Mouse (Mus musculus) forebrain, embryonic 16.5 days (tissue): ENCODE measurements around the gene Dnal1. TPM values are rescaled to one million over a fixed set of nuclear protein-coding genes. Genes with fewer than 3 reads are reported as not detected.

Experiments
- ATAC-seq: fragments of 200-750 bp; cut with Nextera tagmentation; 2 replicates; pipeline ENCODE4 v1.8.0; 2017; ENCODE audit warnings: mild to moderate bottlenecking, moderate library complexity
- H3K27ac ChIP-seq: fragments of 300-500 bp; sonication (generic); 2 replicates; pipeline ENCODE4 v1.5.1; 2014; ENCODE audit warnings: low read length, control low read depth
- H3K27me3 ChIP-seq: fragments of 300-500 bp; sonication (generic); replicated peaks from 2 replicates; pipeline ENCODE4 v1.6.1; 2014; ENCODE audit warnings: low read length; ENCODE audit not compliant: control insufficient read depth, insufficient read depth
- H3K36me3 ChIP-seq: fragments of 300-500 bp; sonication (generic); 2 replicates; pipeline ENCODE4 v1.6.1; 2014; ENCODE audit not compliant: control insufficient read depth, insufficient read depth
- H3K4me1 ChIP-seq: fragments of 300-500 bp; sonication (generic); replicated peaks from 2 replicates; pipeline ENCODE4 v1.6.1; 2014; ENCODE audit warnings: low read length; ENCODE audit not compliant: control insufficient read depth, insufficient read depth
- H3K4me2 ChIP-seq: fragments of 300-500 bp; sonication (generic); 2 replicates; pipeline ENCODE4 v1.6.1; 2014; ENCODE audit warnings: mild to moderate bottlenecking, low read length, control low read depth
- H3K4me3 ChIP-seq: fragments of 300-500 bp; sonication (generic); replicated peaks from 2 replicates; pipeline ENCODE4 v1.5.1; 2014; ENCODE audit warnings: mild to moderate bottlenecking, low read length, control low read depth
- H3K9ac ChIP-seq: fragments of 300-500 bp; sonication (generic); replicated peaks from 2 replicates; pipeline ENCODE4 v1.6.1; 2014; ENCODE audit warnings: low read depth, low read length, control low read depth
- H3K9me3 ChIP-seq: fragments of 300-500 bp; sonication (generic); 2 replicates; pipeline ENCODE4 v1.6.1; 2016; ENCODE audit warnings: low read length; ENCODE audit not compliant: control insufficient read depth
- WGBS: fragments of 180-500 bp; shearing (Covaris S2); extraction: QIAGEN DNeasy Blood & Tissue Kit; methylation state at CpG from one replicate; pipeline ENCODE4 v1.1.7; 2014; 5-methylcytosine and 5-hydroxymethylcytosine counted together
- polyA plus RNA-seq: library from polyadenylated mRNA; unstranded; fragments of >200 nt; fragmentation: Nextera tagmentation; extraction: Ambion mirVana; gene quantifications from 2 replicates; pipeline ENCODE4 v1.2.1, GENCODE M21; 2015

Gene Dnal1
- polyA plus RNA-seq, 1 experiment from 2014 or later, result 10.4 TPM

DNA sequence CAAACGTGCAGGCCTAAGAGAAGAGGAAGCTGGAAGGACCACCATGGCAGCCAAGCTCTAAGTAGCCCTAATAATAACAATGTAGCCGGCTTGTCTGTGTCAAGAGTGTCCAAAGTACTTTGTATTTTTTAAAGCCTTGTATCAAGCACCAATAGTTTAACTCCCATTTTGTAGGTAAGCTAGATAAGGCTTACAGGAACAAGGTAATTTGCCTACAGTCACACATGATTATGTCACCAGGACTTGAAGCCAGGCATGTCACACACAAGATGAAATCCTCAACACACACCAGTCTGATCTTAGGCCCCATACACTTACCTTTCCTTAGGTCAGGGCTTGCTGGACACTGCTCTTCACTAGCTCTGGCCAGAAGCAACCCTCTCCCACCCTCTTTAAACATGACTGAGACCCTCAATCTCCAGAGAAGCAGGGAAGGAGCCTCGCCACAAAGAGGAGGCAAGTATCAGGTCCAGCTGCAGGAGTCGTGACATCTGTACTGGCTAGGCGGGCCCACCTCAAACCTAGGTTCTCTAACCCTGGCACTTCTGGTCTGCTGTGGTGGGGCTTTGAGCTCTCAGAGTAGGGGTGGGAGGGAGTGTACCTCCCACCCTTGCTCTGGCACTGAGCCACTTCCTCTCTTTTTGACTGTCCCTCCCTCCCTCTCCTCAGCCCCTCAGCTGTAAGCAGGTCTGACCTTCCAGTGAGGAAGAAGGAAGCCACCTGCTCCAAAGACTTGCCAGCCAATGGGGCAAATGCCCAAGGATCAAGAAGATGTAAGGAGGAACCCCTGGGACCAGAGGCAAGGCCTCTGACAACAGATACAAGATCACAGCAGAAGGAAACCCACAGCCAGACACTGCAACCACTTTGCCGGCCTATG is 63.0 kb downstream of the Dnal1 start:
- Histone ChIP-seq H3K27ac (peak overlapping the region; percentile 95), H3K4me1 (peaks cover 48% of the 10 kb centered on the region), H3K36me3 (0 out of 2 replicates have a peak, but pooled peaks cover 3% of the 10 kb centered on the region), H3K4me3 (no peak overlapping the region), H3K9ac (no peak overlapping the region; the same call in 1 of the 2 replicates), H3K27me3 (no peaks in the 10 kb centered on the region), H3K4me2 (no peak overlapping the region), H3K9me3 (no peaks in the 10 kb centered on the region)
- WGBS, result 45% methylated on average over 6 of the region's 6 CpGs
- ATAC-seq, result no peak

DNA sequence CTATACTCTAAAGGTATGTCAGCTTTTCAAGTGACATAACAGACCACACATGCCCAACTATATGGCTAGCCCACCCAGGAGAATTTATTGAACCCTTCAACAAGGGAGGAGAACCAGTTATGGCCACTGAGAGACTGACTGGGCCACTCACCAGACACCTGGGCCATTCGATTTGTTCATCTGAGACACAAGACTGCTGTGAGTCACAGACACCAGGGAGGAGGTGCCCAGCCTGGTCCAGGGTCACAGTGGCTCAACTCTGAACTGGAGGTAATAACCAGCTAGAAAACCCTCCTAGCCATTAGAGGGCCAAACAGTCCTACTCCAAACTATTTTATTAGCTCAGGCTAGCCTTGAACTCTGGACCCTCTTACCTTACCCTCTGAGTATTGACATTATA is 63.9 kb downstream of the Dnal1 start:
- no peaks in the 10 kb centered on the region for H3K27me3 ChIP-seq
- no peak overlapping the region for H3K4me3 ChIP-seq
- H3K4me2 ChIP-seq, result no peak overlapping the region
- ATAC-seq, result no peak
- 0 out of 2 replicates have a peak, but pooled peaks cover 3% of the 10 kb centered on the region for H3K36me3 ChIP-seq
- H3K9ac ChIP-seq, result no peak overlapping the region
- H3K4me1 ChIP-seq, result peaks cover 48% of the 10 kb centered on the region
- H3K9me3 ChIP-seq, result no peaks in the 10 kb centered on the region
- H3K27ac ChIP-seq, result no peak overlapping the region
- WGBS, result 74% methylated on average over 1 of the region's 1 CpGs

DNA sequence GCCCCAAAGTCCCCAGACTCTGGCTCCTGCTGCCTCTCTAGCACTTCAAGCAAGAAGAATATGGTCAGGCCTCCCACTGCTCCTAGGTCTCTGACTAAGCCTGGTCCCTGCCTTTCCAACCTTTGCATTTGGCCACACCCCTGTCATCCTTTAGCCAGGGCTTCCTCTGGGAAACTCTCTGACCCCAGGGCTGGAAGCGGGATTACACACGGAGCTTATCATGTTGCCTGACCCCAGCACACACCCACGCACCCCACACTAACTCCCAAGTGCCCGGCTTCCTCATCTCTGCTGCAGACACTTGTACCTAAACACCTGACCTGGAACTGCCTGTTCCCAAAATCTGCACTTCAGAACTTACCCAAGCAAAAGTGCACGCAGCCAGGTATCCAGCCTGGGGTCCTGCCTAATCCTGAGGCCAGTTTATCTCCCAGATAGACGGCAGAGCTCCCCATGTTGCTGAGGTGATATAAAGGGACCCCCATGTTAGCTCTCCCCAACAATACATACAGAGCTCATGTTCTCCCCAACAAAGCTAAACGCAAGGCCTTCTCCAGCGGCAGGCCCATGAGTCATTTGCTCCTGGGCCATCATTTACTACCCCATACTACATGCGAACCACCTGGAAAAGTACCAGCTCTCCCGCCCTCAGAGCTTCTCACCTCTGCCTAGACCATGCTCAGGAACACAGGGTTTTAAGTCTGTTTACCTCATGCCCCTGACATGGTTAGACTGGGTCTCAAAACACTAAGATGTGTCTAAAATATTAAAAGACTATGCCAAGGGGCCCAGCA is 64.7 kb downstream of the Dnal1 start:
- Histone ChIP-seq H3K36me3 (no peaks in the 10 kb centered on the region), H3K4me2 (no peak overlapping the region), H3K4me3 (no peak overlapping the region), H3K9me3 (no peaks in the 10 kb centered on the region), H3K27me3 (no peaks in the 10 kb centered on the region), H3K27ac (no peak overlapping the region), H3K4me1 (peaks cover 48% of the 10 kb centered on the region), H3K9ac (no peak overlapping the region)
- 73% methylated on average over 10 of the region's 10 CpGs for WGBS
- ATAC-seq, result no peak

DNA sequence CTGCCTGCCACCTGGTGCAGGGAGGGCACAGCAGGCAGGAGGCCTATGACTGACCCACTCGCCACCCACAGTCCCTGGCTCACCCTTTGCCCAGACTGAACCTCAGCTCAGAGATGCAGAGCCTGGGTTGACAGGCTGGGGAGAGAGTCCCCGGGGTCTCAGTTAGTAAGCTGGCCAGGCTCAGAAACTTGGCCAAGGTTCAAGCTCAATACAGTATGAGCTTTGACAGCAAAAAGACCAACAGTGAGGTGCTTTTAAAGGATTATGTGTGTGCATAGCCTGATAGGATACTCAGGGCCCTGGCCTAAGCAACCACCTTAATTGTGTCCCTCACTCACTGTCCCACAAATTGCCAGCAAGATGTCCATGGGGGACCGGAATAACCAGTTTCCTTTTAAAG is 65.9 kb downstream of the Dnal1 start:
- Histone ChIP-seq H3K9ac (no peak overlapping the region), H3K4me1 (peaks cover 48% of the 10 kb centered on the region), H3K36me3 (no peaks in the 10 kb centered on the region), H3K27ac (no peak overlapping the region), H3K9me3 (no peaks in the 10 kb centered on the region), H3K4me2 (no peak overlapping the region), H3K27me3 (no peaks in the 10 kb centered on the region), H3K4me3 (no peak overlapping the region)
- 34% methylated on average over 3 of the region's 3 CpGs for WGBS
- no peak for ATAC-seq

DNA sequence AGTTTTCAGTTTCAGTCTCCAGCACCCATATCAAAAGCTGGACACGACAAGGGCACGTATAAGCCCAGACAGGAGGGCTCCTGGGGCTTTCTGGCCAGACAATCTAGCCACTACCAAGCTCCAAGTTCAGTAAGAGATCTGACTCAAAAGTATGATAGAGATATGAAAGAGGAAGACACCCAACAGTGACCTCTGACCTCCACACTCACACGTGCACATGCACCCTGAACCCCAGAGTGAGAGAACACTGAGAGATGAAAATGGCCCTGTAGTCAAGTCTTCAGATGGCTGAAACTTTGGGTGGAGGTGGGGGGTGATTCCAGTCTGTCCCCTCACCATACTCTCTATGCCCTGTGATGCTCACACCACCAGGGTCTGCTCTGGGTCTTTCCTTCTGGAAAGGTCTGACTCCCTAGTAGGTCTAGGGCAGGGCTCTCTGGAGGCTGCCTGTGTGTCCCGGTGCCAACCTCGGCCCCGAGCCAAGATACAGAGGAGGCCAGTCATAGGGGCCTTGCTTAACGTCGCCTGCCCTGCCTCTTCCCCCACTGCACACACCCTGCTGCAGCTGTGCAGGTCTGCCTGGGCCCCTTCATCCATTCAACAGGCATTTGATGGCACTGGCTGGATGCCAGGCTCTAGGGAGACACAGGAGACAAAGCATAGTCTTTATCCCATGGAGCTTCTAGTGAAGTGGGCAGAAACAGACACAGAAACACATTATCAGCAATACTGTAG is 66.7 kb downstream of the Dnal1 start:
- Histone ChIP-seq H3K9ac (0 out of 2 replicates have a peak overlapping the region, but pooled peaks have one; percentile 1), H3K36me3 (no peaks in the 10 kb centered on the region), H3K27me3 (no peaks in the 10 kb centered on the region), H3K4me2 (no peak overlapping the region), H3K4me1 (peaks cover 41% of the 10 kb centered on the region), H3K9me3 (no peaks in the 10 kb centered on the region), H3K4me3 (no peak overlapping the region), H3K27ac (peak overlapping the region; percentile 25)
- 26% methylated on average over 8 of the region's 8 CpGs for WGBS
- peak; percentile 84 for ATAC-seq

DNA sequence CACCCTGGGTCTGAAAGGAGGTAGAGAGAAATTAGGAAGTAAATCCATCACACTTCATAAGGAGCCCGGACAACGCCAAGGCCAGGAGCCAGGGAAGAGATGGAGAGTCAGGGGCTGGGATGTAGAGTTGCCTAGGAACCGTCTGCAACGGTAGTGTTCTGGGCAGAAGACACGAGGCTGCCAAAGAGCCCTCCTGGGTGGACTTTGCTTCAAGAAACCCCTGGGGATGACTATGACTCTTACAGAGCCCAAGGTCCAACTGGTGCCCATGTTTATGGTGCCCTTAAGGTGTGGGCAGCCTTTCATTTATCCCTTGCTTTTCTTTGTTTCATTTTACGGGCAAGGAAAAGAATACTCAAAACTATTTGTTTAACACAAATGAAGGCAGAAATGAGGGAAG is 67.8 kb downstream of the Dnal1 start:
- WGBS, result 40% methylated on average over 6 of the region's 6 CpGs

DNA sequence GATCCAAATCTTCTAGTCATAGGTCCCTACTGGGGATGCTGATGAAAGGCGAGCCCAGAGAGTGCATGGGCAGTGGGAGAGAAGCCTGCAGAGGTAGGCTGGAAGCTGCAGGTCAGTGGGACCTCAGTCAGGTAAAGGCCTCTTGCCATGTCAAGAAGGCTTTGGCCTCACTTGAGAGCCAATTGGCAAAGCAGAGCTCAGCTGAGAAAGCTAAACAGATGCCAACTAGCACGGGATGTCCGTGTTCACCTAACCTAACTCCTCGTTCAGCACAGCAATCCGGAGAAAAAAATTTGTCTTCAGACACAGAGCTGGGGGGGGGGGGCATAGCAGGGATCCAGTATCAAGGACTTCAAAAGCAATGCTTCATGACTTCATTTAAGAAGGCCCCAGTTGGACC is 70.8 kb downstream of the Dnal1 start:
- Histone ChIP-seq H3K4me3 (no peak overlapping the region), H3K36me3 (no peaks in the 10 kb centered on the region), H3K9ac (no peak overlapping the region), H3K27ac (no peak overlapping the region), H3K9me3 (no peaks in the 10 kb centered on the region), H3K4me1 (peaks cover 55% of the 10 kb centered on the region), H3K4me2 (no peak overlapping the region), H3K27me3 (no peaks in the 10 kb centered on the region)
- WGBS, result 44% methylated on average over 5 of the region's 5 CpGs
- no peak for ATAC-seq

More for the DNA sequence above, 67.8 kb downstream of the Dnal1 start:
- Histone ChIP-seq H3K27me3 (no peaks in the 10 kb centered on the region), H3K9me3 (no peaks in the 10 kb centered on the region), H3K27ac (no peak overlapping the region), H3K4me3 (no peak overlapping the region), H3K9ac (no peak overlapping the region), H3K4me2 (peak overlapping the region; percentile 16; the same call in 1 of the 2 replicates), H3K4me1 (peaks cover 34% of the 10 kb centered on the region), H3K36me3 (no peaks in the 10 kb centered on the region)
- no peak; the same call in 1 of the 2 replicates for ATAC-seq

DNA sequence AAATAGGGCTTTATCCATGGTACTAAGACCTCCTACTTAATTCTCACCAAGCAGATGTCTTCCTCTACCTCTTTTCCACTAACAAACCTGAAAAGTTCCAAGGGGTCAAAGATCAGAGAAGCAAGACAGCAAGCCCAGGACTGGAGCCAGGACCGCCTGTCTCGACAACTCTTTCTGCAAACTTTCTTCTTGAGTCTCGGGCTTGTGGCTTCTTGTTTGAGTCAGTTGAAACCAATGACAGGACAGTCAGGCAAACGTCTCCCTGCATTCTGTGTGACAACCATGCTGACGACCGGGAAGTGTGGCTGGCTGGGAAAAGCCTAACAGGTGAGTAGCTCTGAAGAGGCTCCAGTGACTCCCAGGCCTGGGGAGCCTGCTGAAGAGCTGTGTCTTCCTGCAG is 71.4 kb downstream of the Dnal1 start:
- H3K27ac ChIP-seq, result no peak overlapping the region
- 50% methylated on average over 6 of the region's 6 CpGs for WGBS
- no peak overlapping the region for H3K9ac ChIP-seq
- no peak for ATAC-seq
- H3K4me1 ChIP-seq, result peaks cover 55% of the 10 kb centered on the region
- no peaks in the 10 kb centered on the region for H3K9me3 ChIP-seq
- no peak overlapping the region for H3K4me3 ChIP-seq
- H3K27me3 ChIP-seq, result no peaks in the 10 kb centered on the region
- no peak overlapping the region for H3K4me2 ChIP-seq
- H3K36me3 ChIP-seq, result no peaks in the 10 kb centered on the region

DNA sequence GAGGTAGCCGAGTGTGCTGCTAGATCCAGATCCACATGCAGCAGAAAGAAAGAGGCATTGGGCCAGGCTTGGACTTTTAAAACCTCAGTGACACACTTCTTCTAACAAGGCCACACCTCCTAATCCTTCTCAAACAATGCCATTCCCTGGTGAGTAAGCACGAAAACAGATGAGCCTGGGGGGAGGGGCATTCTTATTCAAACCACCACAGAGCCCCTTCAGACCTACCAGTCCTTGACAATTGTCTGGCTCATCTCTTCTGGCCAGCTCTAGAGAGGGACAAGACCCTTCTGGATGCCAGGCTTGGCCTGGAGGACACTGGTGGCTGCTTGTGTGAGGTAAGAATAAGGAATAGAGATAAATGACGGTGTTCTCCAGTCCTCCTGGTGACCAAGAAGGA is 72.4 kb downstream of the Dnal1 start:
- 0 out of 2 replicates have a peak overlapping the region, but pooled peaks have one; percentile 11 for H3K27ac ChIP-seq
- no peaks in the 10 kb centered on the region for H3K9me3 ChIP-seq
- H3K36me3 ChIP-seq, result no peaks in the 10 kb centered on the region
- peaks cover 55% of the 10 kb centered on the region for H3K4me1 ChIP-seq
- H3K4me2 ChIP-seq, result no peak overlapping the region
- no peak overlapping the region for H3K4me3 ChIP-seq
- no peak for ATAC-seq
- 38% methylated on average over 3 of the region's 3 CpGs for WGBS
- no peaks in the 10 kb centered on the region for H3K27me3 ChIP-seq
- H3K9ac ChIP-seq, result no peak overlapping the region
